Mouse (Mus musculus) midbrain, embryonic 15.5 days (tissue): Measurements from ENCODE around the gene Ints11. TPM values are rescaled to one million over a fixed set of nuclear protein-coding genes. Genes with fewer than 3 reads are reported as not detected.

Experiments
- microRNA-seq: library from miRNA; unstranded; fragments of <30 nt; microRNA quantifications from one replicate; pipeline ENCODE4, GENCODE M21; 2016
- polyA plus RNA-seq: library from polyadenylated mRNA; unstranded; fragments of >200 nt; fragmentation: Nextera tagmentation; extraction: Ambion mirVana; gene quantifications from 2 replicates; pipeline ENCODE4 v1.2.1, GENCODE M21; 2015

The Ints11 gene
- polyA plus RNA-seq, 1 experiment from 2014 or later: 80.6 TPM

Small RNA genes within 50 kb of the gene (microRNA-seq; reads per million reads assigned to microRNA genes)
- not detected for gene Gm22991

Other genes with a start within 250 kb of the Ints11 start
- gene Cdk11b, start 244.7 kb upstream of the Ints11 start, polyA plus RNA-seq: 54.6 and 56.2 TPM in 2 replicates
- gene Gm10563, start 224.1 kb upstream of the Ints11 start, polyA plus RNA-seq: not detected in 2 replicates
- 3.8 and 5.5 TPM in 2 replicates for gene Mmp23, start 216.2 kb upstream of the Ints11 start, polyA plus RNA-seq
- 61.0 and 62.1 TPM in 2 replicates for gene Mib2, start 200.3 kb upstream of the Ints11 start, polyA plus RNA-seq
- 15.7 and 17.1 TPM in 2 replicates for gene Fndc10, start 175.2 kb upstream of the Ints11 start, polyA plus RNA-seq
- gene Ssu72, start 164.7 kb upstream of the Ints11 start, polyA plus RNA-seq: 151 and 155 TPM in 2 replicates
- 24.8 and 24.9 TPM in 2 replicates for gene Tmem240, start 134.7 kb upstream of the Ints11 start, polyA plus RNA-seq
- 93.4 and 99.2 TPM in 2 replicates for gene Atad3a, start 108.5 kb upstream of the Ints11 start, polyA plus RNA-seq
- 31.5 and 33.5 TPM in 2 replicates for gene Vwa1, start 94.8 kb upstream of the Ints11 start, polyA plus RNA-seq
- 0.93 and 1.2 TPM in 2 replicates for gene Tmem88b, start 83.7 kb upstream of the Ints11 start, polyA plus RNA-seq
- gene Ankrd65, start 79.1 kb upstream of the Ints11 start, polyA plus RNA-seq: not detected in 2 replicates
- gene Mrpl20, start 66.7 kb upstream of the Ints11 start, polyA plus RNA-seq: 242 and 244 TPM in 2 replicates
- 155 and 164 TPM in 2 replicates for gene Ccnl2, start 57.1 kb upstream of the Ints11 start, polyA plus RNA-seq
- gene Aurkaip1, start 38.3 kb upstream of the Ints11 start, polyA plus RNA-seq: 128 and 129 TPM in 2 replicates
- 23.4 and 32.6 TPM in 2 replicates for gene Mxra8, start 29.9 kb upstream of the Ints11 start, polyA plus RNA-seq
- 30.9 and 37.0 TPM in 2 replicates for gene Dvl1, start 22.1 kb upstream of the Ints11 start, polyA plus RNA-seq
- 0.61 and 0.72 TPM in 2 replicates for gene Tas1r3, start 6.2 kb upstream of the Ints11 start, polyA plus RNA-seq
- gene Cptp, start 106 bp upstream of the Ints11 start, polyA plus RNA-seq: 28.1 and 29.1 TPM in 2 replicates
- gene Pusl1, start 22.2 kb downstream of the Ints11 start, polyA plus RNA-seq: 60.1 and 66.6 TPM in 2 replicates
- 88.3 and 89.8 TPM in 2 replicates for gene Acap3, start 22.3 kb downstream of the Ints11 start, polyA plus RNA-seq
- 115 and 118 TPM in 2 replicates for gene Ube2j2, start 74.3 kb downstream of the Ints11 start, polyA plus RNA-seq
- 6.8 and 9.5 TPM in 2 replicates for gene C1qtnf12, start 92.8 kb downstream of the Ints11 start, polyA plus RNA-seq
- gene B3galt6, start 123.1 kb downstream of the Ints11 start, polyA plus RNA-seq: 38.5 and 38.9 TPM in 2 replicates
- 113 and 118 TPM in 2 replicates for gene Sdf4, start 123.3 kb downstream of the Ints11 start, polyA plus RNA-seq
- gene Tnfrsf4, start 144.3 kb downstream of the Ints11 start, polyA plus RNA-seq: 0.56 and 0.83 TPM in 2 replicates
- 3.2 and 3.6 TPM in 2 replicates for gene Tnfrsf18, start 156.6 kb downstream of the Ints11 start, polyA plus RNA-seq
- not detected in 2 replicates for gene Ttll10, start 189.9 kb downstream of the Ints11 start, polyA plus RNA-seq
- 37.6 TPM in 2 replicates for gene 9430015G10Rik, start 240.4 kb downstream of the Ints11 start, polyA plus RNA-seq